Mouse (Mus musculus) brain, embryonic 18.5 days (tissue): ENCODE data around the gene Map1lc3b.

Experiments used
- DNase-seq: peaks from one replicate; pipeline ENCODE4 v3.0.0-alpha.2; 2012; ENCODE audit warnings: low read depth, low spot score

Map1lc3b gene

DNA sequence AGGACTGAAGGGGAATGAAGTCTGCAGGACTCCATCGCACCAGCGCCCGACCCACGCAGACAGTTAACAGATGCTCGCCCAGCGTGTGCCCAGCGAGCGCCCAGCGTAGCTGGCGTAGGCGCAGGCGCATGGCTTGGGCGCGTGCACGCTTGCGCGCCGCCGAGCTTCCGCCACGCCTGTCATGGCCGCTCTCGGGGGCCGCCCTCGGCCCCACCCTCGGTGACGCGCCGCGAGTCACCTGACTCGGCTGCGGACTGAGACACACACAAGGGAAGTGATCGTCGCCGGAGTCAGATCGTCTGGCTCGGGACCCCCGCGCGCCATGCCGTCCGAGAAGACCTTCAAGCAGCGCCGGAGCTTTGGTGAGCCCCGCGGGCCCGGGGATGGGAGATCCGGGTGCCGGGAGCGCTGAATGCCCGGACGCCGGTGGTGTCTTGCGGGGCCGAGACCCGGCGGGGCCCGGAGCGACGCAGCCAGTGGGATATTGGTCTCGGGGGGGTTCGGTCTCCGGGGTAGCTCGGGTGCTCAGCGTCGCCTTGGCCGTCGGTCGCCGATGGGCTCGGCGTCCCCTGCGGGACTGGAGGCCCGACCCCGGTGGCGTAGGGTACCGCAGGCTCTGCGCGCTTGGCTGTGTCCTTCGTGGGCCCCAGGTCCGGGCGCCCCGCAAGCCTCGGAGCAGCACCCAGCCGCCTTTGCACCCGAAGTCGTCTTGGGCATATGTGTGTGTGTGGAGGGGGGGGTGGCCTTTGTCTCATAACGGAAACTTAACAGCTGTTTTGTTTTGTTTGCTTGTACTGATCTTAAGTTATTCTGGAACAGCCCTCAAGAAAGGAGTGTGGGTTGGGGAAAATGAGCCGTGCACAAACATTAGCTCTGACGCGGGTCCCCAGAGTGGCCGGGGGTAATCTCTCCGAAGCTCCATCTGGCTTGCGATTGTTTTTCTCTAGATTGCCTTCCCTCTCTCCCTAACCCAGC lies at the start of gene Map1lc3b:
Map1lc3b (plus strand) TSS at position 159 of the 975 bp plus-strand sequence.
- peak; percentile 88 for DNase-seq

DNA sequence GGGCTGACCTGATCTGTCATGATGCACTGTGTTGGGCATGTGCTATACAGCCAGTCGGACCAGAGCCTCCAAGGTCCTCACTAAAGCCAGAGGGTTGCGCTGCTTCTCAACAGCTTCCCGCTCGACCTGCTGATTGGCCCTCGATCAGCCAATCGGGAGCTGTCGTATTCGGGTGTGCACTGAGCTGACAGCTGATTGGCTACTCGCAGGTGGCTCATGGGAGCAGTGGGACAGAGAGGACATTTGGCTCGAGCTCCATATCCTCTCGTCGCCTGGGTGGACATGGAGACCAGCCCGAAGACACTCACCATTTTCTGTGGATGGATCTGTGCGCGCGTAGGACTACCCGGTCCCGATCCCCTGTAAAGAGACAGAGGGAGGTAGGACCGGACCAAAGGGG lies 48.3 kb upstream of the Map1lc3b start:
- no peak for DNase-seq

DNA sequence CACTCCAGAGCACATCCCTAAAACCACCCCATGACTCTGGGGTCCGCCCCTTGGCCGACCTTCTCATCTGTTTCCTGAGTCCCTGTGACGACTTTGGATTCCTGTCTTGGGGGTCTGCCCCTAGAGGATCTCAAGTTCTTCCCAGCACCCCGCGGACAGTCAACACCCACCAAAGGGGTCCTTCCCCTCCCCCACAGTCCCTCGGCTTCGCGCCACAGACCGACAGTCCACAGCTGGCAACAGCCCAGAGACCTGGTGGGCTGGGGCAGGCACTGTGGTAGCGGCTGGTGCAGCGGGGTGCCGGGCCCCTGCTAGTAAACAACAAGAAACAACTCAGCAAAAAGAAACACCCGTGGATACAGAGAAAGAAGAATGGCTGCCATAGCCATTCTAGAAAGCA lies 47.3 kb upstream of the Map1lc3b start:
- DNase-seq: no peak

DNA sequence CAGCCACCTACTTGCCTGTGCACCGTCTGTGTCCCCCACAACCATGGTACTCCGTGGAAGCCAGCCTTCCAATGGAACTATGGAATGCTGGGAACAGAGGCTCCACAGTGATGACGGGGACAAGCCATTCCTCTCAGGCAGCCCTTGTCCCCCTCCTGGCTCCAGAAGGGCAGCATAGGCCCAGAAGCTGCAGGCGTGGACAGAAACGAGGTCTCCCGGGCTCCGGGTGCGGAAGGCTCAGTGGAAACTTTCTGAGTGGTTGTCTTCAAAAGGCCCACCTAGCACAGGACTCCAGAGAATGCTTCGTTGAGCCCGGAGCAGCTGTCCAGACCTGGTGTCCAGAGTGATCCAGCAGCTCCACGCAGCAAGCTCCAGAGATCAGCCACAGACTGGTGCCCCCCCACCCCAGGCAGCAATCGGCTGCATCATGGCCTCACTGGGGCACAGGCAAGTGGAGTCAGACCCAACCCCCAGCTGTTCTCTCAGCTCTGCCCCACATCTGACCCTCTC lies 45.8 kb upstream of the Map1lc3b start, which contains the start of gene 1700018B08Rik:
1700018B08Rik (minus strand) TSS at position 45 of the 510 bp plus-strand sequence.
- DNase-seq: no peak

DNA sequence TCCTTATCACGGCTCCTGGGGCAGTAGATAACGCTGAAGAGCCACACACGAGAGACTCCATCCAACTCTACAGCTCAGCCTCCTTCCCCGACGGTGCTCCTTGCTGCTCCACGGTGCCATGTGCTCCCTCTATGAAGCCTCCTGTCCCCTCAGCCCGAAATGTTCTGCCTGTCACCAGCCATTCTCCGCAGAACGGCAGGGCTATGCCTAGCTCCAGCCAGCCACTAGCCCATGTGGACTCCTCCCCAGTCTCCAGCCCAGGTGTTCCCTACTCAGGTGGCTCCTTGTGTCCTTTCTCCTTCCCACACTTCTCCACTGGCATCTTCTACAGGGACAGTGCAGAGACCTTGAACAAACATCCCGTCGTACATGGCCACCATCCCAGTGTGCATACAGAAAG lies 45.2 kb upstream of the Map1lc3b start:
- DNase-seq: no peak

DNA sequence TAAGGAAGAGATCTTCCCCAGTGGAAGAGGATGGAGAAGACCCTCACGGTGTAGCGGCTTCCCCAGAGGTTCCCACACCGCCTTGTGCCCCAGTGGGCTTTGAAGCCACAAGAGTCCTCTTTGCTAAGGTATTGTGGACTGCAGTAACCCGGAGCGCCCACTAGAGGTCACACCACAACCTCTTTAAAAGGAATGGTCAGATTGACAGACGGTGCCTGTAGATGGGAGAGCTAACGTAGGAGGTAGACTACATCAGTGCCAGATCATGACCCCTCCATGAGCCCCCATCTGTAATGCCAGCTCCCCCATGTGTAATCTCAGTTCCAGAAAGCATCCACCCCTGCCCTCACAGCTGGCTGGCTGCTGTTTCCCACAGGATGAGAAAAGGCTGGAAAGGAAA lies 43.0 kb upstream of the Map1lc3b start:
- DNase-seq: peak; percentile 22

DNA sequence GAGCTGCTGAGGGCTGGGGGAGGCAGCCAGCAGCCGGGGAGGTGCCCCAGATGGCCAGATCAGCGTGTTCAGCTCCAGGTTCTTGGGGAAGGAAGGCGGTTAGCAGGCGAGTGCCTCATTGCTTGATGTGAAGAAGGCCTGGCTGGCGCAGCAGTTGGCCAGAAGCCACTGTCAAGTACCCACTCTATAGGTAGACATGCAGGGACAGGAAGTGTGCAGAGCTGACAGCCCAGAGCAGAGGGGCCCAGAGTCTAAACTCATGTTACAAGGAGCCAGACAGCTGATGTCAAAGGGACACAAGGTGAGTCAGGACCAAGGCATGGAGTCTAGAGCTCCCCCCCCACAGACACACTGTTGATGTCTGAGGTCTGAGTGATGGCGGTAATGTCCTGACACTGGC lies 40.1 kb upstream of the Map1lc3b start:
- no peak for DNase-seq

DNA sequence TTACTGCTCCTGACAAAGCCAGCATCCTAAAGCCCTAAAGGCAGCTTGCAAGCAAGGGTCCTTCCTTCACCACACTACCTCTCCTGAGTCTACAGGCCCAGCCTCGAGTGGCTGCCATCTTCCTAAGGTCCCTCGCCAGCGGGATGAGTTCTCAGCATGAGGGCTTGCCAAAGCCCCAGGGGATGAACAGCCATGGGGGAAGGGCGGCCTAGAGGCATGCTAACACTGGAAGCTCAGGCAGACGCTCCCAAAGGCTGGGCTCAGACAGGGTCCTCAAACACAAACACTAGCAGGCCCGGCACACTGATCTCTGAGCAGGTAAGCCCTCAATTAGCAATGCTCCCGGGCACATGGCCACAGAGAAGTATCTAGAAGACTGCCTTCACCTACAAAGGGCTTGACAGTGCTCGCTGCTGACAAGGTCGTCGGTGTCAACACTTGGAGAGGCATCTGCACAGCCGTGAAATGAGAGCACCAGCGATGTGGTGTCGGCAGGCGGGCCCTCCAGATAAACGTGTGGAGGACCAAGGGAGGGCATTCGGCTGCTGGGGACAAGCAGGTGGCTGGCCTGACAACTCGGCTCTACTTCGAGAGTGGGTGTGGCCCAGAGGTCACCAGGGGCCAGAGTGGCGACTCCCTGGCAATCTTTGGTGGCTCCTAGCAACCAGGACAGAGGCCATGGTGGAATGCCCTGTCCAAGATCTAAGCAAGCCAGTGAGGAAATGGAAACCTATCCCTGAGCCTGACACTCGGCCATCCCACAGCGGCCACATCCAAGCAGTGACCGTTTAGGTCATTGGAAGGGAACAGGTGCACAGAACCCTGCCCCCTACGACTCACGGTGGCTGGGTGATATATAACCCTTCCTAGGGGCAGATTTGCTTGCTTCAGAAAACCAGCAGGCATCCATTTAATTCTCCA lies 38.8 kb upstream of the Map1lc3b start:
- no peak for DNase-seq

DNA sequence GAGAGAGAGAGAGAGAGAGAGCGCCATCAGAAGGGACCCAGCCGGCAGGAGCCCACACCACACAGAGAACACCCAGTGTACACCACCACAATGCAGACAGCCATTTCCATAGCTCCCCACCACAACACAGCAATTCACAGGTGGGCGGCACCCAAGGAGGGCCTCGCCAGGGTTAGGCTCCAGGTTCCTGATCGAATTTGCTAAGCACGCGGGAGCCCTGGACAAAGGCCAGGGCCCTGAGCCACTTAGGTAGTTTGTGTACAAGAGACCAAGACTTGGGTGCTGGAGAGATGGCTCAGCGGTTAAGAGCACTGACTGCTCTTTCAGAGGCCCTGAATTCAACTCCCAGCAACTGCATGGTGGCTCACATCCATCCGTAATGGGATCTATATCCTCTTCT lies 37.7 kb upstream of the Map1lc3b start:
- no peak for DNase-seq

DNA sequence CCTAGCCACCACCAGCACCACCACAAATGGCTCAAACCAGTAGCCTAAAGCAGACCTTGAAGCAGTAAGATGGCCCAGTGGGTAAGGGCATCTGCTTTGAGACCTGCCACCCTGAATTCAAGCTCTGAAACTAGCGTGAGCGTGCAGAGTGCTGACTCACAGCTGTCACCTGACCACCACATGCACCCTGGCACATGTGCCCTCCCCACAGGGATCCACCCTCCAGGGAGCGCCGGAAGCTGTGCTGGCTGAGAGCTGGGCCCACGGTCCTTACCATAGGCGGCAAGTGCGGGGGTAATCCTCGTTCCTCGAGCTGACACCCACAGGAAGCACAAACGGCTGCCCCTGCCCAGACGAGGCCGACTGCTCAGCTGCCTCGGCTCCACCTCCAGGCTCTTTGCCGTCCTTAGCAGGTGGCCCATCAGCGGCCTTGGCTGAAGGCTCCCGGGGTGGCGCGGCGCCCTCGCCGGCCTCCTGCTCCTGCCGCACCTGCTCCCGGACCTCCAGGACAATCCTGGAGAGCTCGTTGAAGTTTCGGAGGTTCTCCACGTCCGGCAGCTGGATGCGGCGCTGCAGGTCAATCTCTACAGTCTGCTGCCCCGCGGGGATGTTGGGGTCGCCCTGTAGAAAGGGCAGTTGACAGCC lies 36.2 kb upstream of the Map1lc3b start:
- no peak for DNase-seq

DNA sequence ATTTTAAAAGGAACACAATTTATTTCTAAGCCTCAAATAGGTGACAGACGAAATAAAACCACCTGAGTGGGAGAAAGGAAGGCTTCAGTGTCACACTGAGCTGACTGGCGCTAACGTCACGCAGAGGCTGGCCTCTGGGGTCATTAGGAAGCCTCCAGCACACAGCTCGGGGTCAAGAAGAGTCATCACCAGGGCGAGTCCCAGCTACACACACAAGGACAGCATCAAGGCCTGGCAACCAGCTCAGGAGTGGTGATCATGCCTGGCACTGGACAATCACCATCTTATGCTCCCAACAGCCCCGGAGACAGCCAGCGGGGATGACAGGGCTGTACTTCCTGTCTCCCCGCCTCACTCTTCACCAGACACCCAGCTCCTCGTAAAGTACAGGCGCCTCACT lies 32.4 kb upstream of the Map1lc3b start:
- no peak for DNase-seq

DNA sequence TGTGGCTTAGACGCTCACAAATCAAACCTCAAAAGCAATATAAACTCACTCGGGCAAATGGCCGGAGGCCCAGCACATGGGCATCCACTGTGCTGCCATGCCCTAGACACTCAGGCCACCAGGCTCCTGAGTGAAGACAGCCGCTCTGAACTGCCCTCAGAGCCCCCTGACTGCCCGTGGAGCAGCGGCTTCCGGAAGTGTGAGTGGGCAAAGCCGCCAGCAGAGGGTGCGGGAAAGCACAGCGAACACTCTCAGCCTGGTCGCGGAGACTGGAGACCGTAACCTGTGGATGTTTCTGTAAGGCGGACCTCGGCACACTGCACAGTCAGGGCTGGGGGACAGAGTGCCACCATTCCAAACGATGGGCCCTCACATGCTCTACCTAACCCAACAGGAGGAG lies 31.6 kb upstream of the Map1lc3b start:
- DNase-seq: no peak

DNA sequence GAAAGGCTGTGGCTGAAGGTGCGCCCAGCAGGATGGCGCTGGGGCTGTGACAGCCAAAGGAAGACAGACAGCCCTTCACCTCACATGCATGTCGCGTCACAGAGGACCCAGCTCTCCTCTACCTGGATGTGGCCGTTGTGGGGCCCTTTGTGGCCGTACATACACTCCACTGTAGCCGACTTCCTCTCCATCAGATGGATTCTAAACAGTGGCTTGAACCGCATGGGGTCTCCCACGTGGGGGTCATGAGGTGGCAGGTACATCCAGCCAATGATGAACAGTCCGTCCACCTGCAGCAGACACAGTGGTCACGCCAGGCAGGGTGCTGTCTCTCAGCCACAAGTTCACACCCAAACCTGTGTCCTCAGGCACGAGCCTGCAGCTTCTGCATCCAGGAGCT lies 30.4 kb upstream of the Map1lc3b start:
- DNase-seq: no peak

DNA sequence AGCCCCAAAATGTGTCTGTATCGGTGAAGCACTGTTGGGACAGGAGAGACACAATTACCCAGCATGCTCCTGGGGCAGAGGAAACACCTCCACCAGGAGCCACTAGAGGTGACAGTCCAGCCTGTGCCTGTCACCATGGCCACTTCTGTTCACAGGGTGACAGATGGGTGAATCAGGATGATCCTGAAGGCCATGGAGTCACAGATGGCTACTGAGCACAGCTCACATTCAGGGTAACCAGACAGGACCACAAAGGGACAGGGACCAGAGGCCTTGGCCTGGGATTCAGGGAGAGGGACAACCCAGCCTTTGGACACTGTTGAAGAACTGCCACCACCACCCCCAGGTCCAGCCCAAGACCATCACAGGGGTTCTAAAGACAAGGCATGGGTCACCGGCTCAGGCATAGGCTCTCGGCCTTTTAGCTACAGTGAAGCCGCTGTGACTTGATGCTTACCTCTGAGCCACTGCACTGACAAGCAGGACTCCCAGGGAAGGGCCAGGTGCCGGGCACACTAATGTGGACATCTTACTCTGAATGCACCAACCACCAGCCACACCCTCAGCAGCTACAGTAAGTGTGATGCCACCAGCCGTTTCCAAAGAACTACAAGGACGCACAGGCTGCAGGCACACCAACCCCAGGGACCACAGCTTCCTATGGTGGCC lies 29.6 kb upstream of the Map1lc3b start:
- no peak for DNase-seq

DNA sequence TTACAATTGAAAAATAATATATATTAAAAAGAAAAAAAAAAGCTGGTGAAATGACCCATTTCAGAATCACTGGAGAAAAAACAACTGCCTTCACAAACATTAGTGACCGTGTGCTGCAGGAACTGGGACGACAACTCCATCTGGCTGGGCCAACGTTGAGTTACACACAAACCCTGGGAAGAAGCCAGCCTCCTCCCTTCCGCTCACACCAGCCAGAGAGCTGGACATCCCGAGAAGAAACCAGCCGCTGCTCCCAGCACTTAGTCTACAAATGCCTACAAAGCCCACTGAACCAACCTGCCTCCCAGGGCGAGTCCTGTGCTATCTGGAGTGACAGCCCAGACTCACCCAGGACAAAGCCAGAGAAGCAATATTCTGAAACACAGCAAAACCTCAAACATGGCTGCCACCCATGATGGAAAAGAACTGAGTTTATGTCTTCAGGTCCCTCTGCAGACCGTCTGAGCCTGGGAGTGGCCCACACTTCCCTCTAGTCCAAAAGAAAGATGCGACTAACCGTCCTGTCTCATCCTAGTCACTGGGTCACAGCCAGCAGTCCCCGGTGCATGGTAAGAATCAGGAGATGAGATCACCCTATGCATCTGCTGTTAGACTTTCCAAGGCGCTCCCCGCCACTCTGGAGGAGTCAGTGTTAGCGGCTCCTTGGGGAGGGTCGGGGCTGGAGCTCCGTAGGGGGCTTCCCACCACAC lies 28.4 kb upstream of the Map1lc3b start:
- DNase-seq: no peak

DNA sequence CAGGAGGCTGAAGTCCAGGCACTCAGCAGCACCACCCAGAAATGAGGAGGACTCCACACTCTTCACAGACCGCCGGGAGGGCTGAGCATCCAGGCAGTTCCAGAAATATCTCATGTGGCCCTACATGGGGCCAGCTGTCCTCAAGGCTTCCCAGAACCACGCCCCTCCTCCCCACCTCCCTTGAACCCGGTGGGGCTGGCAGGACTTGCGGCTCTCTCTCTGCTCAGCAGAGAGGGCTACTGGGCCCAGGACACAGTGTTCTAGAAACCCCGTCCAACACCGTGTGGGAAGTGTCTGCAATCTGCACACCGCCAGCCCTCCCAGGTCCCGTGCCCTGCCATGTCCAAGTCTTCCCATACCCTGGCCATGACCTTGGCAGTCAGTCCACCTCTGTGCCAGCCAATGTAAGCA lies 27.2 kb upstream of the Map1lc3b start:
- no peak for DNase-seq

DNA sequence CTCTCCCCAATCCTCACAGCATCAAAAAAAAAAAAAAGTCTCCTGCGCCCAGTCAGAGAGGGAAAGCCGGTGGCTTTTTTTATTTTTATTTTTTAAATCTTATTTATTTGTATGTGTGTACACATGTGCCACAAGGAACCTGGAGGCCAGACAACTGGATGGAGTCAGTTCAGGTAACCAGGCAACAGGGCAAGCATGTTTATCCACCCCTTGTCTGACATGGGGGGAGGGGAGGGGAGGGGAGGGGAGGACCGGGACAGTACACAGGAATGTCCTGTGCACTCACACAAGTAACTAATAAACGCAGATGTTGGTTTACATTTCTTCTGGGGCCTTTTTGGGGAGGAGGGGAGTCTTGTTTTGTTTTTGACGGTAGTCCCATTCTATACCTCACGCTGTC lies 26.5 kb upstream of the Map1lc3b start:
- DNase-seq: no peak

DNA sequence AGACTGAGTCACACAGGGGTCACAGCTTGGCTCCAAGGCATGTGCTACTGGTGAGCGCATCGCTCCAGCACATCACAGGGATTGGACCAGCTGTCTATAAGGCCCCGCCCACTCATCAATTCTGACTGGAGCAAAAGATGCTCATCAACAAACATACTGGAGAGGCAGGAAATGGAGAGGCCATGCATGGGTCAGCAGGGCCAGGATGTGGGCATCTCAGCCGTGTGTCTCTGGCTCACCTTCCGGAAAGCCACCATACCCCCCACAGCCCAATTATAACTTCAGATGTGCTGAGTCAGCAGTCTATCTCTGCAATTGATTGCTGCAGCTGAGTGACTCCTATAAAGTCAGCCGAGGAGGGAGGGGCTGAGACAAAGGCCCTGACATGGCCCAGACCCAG lies 21.8 kb upstream of the Map1lc3b start:
- no peak for DNase-seq

DNA sequence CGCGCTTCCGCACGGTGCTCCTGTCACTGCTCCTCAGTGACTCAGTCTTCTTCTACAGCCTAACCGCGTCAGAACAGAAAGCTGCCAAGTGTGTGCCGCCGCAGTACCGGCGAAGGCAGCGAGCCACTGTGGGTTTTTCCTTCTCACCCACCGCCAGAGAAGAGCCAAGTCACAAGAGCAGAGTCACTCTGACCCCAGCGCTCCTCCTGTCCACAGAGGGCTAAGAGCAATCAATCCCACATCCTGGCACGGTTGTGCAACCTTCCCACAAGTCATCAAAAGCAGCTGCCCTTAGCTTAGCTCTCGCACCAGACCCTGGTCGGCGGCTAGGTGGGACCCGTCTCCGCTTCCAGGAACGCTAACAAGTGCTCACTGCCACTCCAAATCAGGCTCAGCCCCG lies 19.8 kb upstream of the Map1lc3b start:
- DNase-seq: no peak

DNA sequence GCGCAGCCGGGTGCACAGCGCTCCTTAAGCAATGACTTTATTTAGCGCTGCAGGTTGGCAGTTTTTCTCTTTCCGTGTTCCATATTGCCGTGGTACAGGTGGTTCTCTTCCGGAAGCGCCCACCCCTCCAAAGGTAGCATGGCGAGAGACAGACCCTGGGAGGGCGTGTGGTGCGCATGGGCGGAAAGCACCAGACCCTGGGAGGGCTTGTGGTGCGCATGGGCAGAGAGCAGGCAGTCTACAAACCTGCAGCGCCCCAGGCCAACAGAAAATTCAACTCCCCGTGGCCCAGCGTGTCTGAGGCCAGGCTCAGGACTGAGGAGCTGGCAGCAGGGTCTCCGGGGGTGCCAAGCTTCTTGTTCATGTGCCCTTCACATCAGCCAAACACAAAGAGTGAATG lies 19.4 kb upstream of the Map1lc3b start:
- no peak for DNase-seq
